Mouse (Mus musculus) heart, postnatal 0 days (tissue): Measurements from ENCODE around the gene Nrxn2.

Experiments
- CTCF ChIP-seq: IDR thresholded peaks from 2 replicates; pipeline ENCODE4 v1.5.1; 2016; ENCODE audit warnings: antibody characterized with exemption, control low read depth, low read depth
- EP300 ChIP-seq: IDR thresholded peaks from 2 replicates; pipeline ENCODE4 v1.6.1; 2016; ENCODE audit warnings: antibody characterized with exemption, low read depth

- no peak for TF ChIP-seq CTCF
- no peak for TF ChIP-seq EP300
Measured at GRCm38 (mm10) chr19:6445761-6446423, 27.4 kb downstream of the Nrxn2 start.
